Mouse (Mus musculus): ENCODE data around the gene Ubqln4. TPM values are rescaled to one million over a fixed set of nuclear protein-coding genes. Genes with fewer than 3 reads are reported as not detected.

Gene Ubqln4
- polyA plus RNA-seq, 1 experiment from 2014 or later = 62.6 TPM

- Histone ChIP-seq H3K4me3 (ENCODE audit: low read depth, low read length) (no peak overlapping the region), H3K4me2 (replicated peaks; ENCODE audit: low read depth, low read length) (no peak overlapping the region), H3K36me3 (ENCODE audit: control insufficient read depth, insufficient read depth, low read length) (0 out of 2 replicates have a peak, but pooled peaks cover 6% of the 10 kb centered on the region), H3K9ac (ENCODE audit: low read depth, low read length) (no peak overlapping the region), H3K27ac (ENCODE audit: low read depth, low read length) (no peak overlapping the region), H3K9me3 (ENCODE audit: control insufficient read depth, low read length) (no peaks in the 10 kb centered on the region), H3K27me3 (ENCODE audit: control insufficient read depth, insufficient read depth, low read length) (no peaks in the 10 kb centered on the region), H3K4me1 (replicated peaks; ENCODE audit: control insufficient read depth, insufficient read depth, low read length) (no peaks in the 10 kb centered on the region; the same call in none of the 2 replicates)
- DNase-seq (ENCODE audit: low spot score) (no peak), ATAC-seq (ENCODE audit: low FRiP score) (no peak)
- WGBS = 88% methylated on average over 6 of the region's 6 CpGs
These were observed 32.4 kb upstream of the Ubqln4 start for GRCm38 (mm10) chr3:88521156-88521555.

GRCm38 (mm10) chr3:88521803-88522331 lies 31.7 kb upstream of the Ubqln4 start:
- Histone ChIP-seq H3K4me2 (replicated peaks; ENCODE audit: low read depth, low read length) (no peak overlapping the region), H3K9me3 (ENCODE audit: control insufficient read depth, low read length) (no peaks in the 10 kb centered on the region), H3K36me3 (ENCODE audit: control insufficient read depth, insufficient read depth, low read length) (0 out of 2 replicates have a peak, but pooled peaks cover 6% of the 10 kb centered on the region), H3K4me3 (ENCODE audit: low read depth, low read length) (no peak overlapping the region), H3K27ac (ENCODE audit: low read depth, low read length) (no peak overlapping the region), H3K9ac (ENCODE audit: low read depth, low read length) (no peak overlapping the region), H3K27me3 (ENCODE audit: control insufficient read depth, insufficient read depth, low read length) (no peaks in the 10 kb centered on the region), H3K4me1 (replicated peaks; ENCODE audit: control insufficient read depth, insufficient read depth, low read length) (no peaks in the 10 kb centered on the region; the same call in none of the 2 replicates)
- peak; percentile 83 for DNase-seq (ENCODE audit: low spot score)
- ATAC-seq (ENCODE audit: low FRiP score) = peak; percentile 44; the same call in 1 of the 2 replicates
- 32% methylated on average over 9 of the region's 9 CpGs for WGBS

DNA sequence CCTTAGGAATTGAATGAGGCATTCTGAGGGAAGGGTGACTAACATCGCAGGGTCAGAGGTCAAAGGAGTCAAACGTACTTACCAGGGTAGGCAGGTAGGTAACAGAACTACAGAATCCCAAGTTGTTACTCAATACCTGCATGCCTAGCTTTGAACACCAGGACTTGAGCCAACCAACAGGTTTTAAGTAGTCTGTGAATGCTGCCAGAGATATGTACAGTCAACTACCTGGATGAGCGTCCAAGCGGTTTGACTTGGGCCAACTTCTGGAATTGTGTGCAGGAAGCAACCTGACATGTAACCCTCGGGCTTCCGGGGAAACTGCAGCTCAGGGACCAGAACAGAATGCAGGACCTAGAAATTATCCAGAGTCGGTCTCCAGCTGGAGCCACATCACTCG lies 30.5 kb upstream of the Ubqln4 start:
- Histone ChIP-seq H3K9ac (ENCODE audit: low read depth, low read length) (no peak overlapping the region), H3K4me3 (ENCODE audit: low read depth, low read length) (no peak overlapping the region), H3K27ac (ENCODE audit: low read depth, low read length) (no peak overlapping the region), H3K36me3 (ENCODE audit: control insufficient read depth, insufficient read depth, low read length) (0 out of 2 replicates have a peak, but pooled peaks cover 6% of the 10 kb centered on the region), H3K27me3 (ENCODE audit: control insufficient read depth, insufficient read depth, low read length) (no peaks in the 10 kb centered on the region), H3K4me2 (replicated peaks; ENCODE audit: low read depth, low read length) (no peak overlapping the region), H3K4me1 (replicated peaks; ENCODE audit: control insufficient read depth, insufficient read depth, low read length) (peaks cover 5% of the 10 kb centered on the region), H3K9me3 (ENCODE audit: control insufficient read depth, low read length) (no peaks in the 10 kb centered on the region)
- ATAC-seq (ENCODE audit: low FRiP score) (no peak), DNase-seq (ENCODE audit: low spot score) (no peak)
- WGBS = 87% methylated on average over 8 of the region's 8 CpGs

DNA sequence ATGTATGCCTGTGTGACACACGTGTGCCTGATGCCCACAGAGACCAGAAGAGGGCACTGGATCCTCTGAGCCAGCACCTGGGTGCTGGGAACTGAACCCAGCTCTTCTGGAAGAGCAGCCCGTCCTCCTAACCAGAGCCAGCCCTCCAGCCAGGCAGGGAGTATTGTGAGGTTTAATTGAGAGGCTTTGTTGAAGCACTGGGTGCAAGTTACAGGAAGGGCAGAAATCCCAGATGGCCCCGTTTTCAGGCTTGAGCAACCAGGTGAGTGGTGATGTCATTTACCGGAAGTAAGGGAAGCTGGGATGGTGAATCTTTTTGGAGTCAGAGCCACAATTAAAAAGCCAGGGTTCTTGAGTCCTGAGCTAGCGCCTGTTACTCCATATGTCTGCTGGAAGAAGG lies 28.5 kb upstream of the Ubqln4 start:
- WGBS = 84% methylated on average over 5 of the region's 5 CpGs
- ATAC-seq (ENCODE audit: low FRiP score) = no peak
- no peak overlapping the region for H3K4me3 ChIP-seq (ENCODE audit: low read depth, low read length)

GRCm38 (mm10) chr3:88526157-88527131 lies 27.1 kb upstream of the Ubqln4 start:
- peak; percentile 56; the same call in 1 of the 2 replicates for ATAC-seq (ENCODE audit: low FRiP score)
- Histone ChIP-seq H3K9me3 (ENCODE audit: control insufficient read depth, low read length) (no peaks in the 10 kb centered on the region), H3K4me1 (replicated peaks; ENCODE audit: control insufficient read depth, insufficient read depth, low read length) (peaks cover 8% of the 10 kb centered on the region), H3K4me2 (replicated peaks; ENCODE audit: low read depth, low read length) (0 out of 2 replicates have a peak overlapping the region, but pooled peaks have one; percentile 3), H3K36me3 (ENCODE audit: control insufficient read depth, insufficient read depth, low read length) (0 out of 2 replicates have a peak, but pooled peaks cover 6% of the 10 kb centered on the region), H3K27me3 (ENCODE audit: control insufficient read depth, insufficient read depth, low read length) (no peaks in the 10 kb centered on the region), H3K9ac (ENCODE audit: low read depth, low read length) (no peak overlapping the region), H3K4me3 (ENCODE audit: low read depth, low read length) (no peak overlapping the region), H3K27ac (ENCODE audit: low read depth, low read length) (no peak overlapping the region)
- 36% methylated on average over 17 of the region's 17 CpGs for WGBS
- DNase-seq (ENCODE audit: low spot score) = peak; percentile 97

More for the DNA sequence above, 28.5 kb upstream of the Ubqln4 start:
- DNase-seq (ENCODE audit: low spot score) = no peak
- Histone ChIP-seq H3K36me3 (ENCODE audit: control insufficient read depth, insufficient read depth, low read length) (0 out of 2 replicates have a peak, but pooled peaks cover 6% of the 10 kb centered on the region), H3K9me3 (ENCODE audit: control insufficient read depth, low read length) (no peaks in the 10 kb centered on the region), H3K27ac (ENCODE audit: low read depth, low read length) (no peak overlapping the region), H3K27me3 (ENCODE audit: control insufficient read depth, insufficient read depth, low read length) (no peaks in the 10 kb centered on the region), H3K4me1 (replicated peaks; ENCODE audit: control insufficient read depth, insufficient read depth, low read length) (peaks cover 8% of the 10 kb centered on the region), H3K9ac (ENCODE audit: low read depth, low read length) (no peak overlapping the region), H3K4me2 (replicated peaks; ENCODE audit: low read depth, low read length) (no peak overlapping the region)

- no peaks in the 10 kb centered on the region for H3K27me3 ChIP-seq (ENCODE audit: control insufficient read depth, insufficient read depth, low read length)
- 0 out of 2 replicates have a peak, but pooled peaks cover 6% of the 10 kb centered on the region for H3K36me3 ChIP-seq (ENCODE audit: control insufficient read depth, insufficient read depth, low read length)
- peak overlapping the region; percentile 41 for H3K9ac ChIP-seq (ENCODE audit: low read depth, low read length)
- peak overlapping the region; percentile 37 for H3K4me2 ChIP-seq (replicated peaks; ENCODE audit: low read depth, low read length)
- ATAC-seq (ENCODE audit: low FRiP score) (no peak), DNase-seq (ENCODE audit: low spot score) (no peak)
- peaks cover 8% of the 10 kb centered on the region for H3K4me1 ChIP-seq (replicated peaks; ENCODE audit: control insufficient read depth, insufficient read depth, low read length)
- peak overlapping the region; percentile 10; the same call in 1 of the 2 replicates for H3K4me3 ChIP-seq (ENCODE audit: low read depth, low read length)
- H3K9me3 ChIP-seq (ENCODE audit: control insufficient read depth, low read length) = no peaks in the 10 kb centered on the region
- WGBS = 31% methylated on average over 8 of the region's 8 CpGs
- peak overlapping the region; percentile 74 for H3K27ac ChIP-seq (ENCODE audit: low read depth, low read length)
These were observed 26.0 kb upstream of the Ubqln4 start for GRCm38 (mm10) chr3:88527565-88527964.

GRCm38 (mm10) chr3:88528646-88529045 lies 24.9 kb upstream of the Ubqln4 start:
- no peak overlapping the region for H3K4me2 ChIP-seq (replicated peaks; ENCODE audit: low read depth, low read length)
- H3K9ac ChIP-seq (ENCODE audit: low read depth, low read length) = no peak overlapping the region
- H3K4me3 ChIP-seq (ENCODE audit: low read depth, low read length) = no peak overlapping the region
- no peak for DNase-seq (ENCODE audit: low spot score)
- WGBS = 87% methylated on average over 11 of the region's 11 CpGs
- no peaks in the 10 kb centered on the region for H3K27me3 ChIP-seq (ENCODE audit: control insufficient read depth, insufficient read depth, low read length)
- no peak for ATAC-seq (ENCODE audit: low FRiP score)
- no peak overlapping the region for H3K27ac ChIP-seq (ENCODE audit: low read depth, low read length)
- 0 out of 2 replicates have a peak, but pooled peaks cover 6% of the 10 kb centered on the region for H3K36me3 ChIP-seq (ENCODE audit: control insufficient read depth, insufficient read depth, low read length)
- H3K4me1 ChIP-seq (replicated peaks; ENCODE audit: control insufficient read depth, insufficient read depth, low read length) = peaks cover 8% of the 10 kb centered on the region
- no peaks in the 10 kb centered on the region for H3K9me3 ChIP-seq (ENCODE audit: control insufficient read depth, low read length)

- Histone ChIP-seq H3K4me2 (replicated peaks; ENCODE audit: low read depth, low read length) (peak overlapping the region; percentile 84), H3K9me3 (ENCODE audit: control insufficient read depth, low read length) (no peaks in the 10 kb centered on the region), H3K4me1 (replicated peaks; ENCODE audit: control insufficient read depth, insufficient read depth, low read length) (peaks cover 8% of the 10 kb centered on the region), H3K4me3 (ENCODE audit: low read depth, low read length) (peak overlapping the region; percentile 94), H3K27me3 (ENCODE audit: control insufficient read depth, insufficient read depth, low read length) (no peaks in the 10 kb centered on the region), H3K36me3 (ENCODE audit: control insufficient read depth, insufficient read depth, low read length) (0 out of 2 replicates have a peak, but pooled peaks cover 3% of the 10 kb centered on the region), H3K27ac (ENCODE audit: low read depth, low read length) (peak overlapping the region; percentile 97), H3K9ac (ENCODE audit: low read depth, low read length) (peak overlapping the region; percentile 99)
- WGBS = 35% methylated on average over 7 of the region's 7 CpGs
- DNase-seq (ENCODE audit: low spot score) = peak; percentile 37
- no peak for ATAC-seq (ENCODE audit: low FRiP score)
These were observed 24.2 kb upstream of the Ubqln4 start for GRCm38 (mm10) chr3:88529204-88530000.

Measured in hindbrain, embryonic 11.5 days (tissue).